Mouse (Mus musculus): Measurements from ENCODE around the gene Stard13.

DNA sequence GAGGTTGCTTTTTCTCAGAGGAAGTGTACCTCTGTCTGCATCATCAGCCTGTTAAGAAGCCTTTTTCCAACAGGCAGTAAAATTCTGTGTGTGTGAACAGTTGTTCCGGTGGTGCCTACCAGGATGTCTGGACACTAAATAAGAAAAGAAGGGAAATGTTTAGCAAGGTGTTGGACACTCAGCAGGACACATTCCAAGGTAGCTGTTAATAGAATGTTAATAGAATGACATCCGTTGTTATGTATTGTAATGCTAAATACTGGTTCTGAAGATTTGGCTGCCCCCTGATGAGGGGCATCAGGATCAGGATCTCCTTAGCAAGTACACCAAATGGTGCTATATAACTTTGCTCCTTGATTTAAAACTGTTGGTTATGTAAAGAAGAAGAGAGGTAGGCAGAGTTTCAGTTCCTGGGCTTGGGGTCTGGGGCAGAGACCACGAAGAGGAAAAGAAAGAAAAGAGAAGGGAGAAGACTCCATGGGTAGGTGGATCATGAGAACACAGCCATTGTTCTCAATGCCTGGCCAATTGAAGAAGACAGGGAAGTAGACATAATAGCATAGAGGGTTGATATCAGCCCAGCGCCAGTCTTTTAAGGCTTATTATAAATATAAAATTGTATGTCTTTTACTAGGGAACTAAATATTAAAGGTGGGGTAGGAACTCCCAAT is 9.8 kb downstream of the Stard13 start:
- TF ChIP-seq CTCF (IDR thresholded peaks at IDR 0.05; ENCODE audit: insufficient read depth, low read depth, low read length) (no peak), POLR2A (IDR thresholded peaks at IDR 0.05; ENCODE audit: insufficient read depth, low read depth, low read length) (no peak)
